24 mouse cellular contexts compared by ENCODE assay signal in the genomic region with DNA sequence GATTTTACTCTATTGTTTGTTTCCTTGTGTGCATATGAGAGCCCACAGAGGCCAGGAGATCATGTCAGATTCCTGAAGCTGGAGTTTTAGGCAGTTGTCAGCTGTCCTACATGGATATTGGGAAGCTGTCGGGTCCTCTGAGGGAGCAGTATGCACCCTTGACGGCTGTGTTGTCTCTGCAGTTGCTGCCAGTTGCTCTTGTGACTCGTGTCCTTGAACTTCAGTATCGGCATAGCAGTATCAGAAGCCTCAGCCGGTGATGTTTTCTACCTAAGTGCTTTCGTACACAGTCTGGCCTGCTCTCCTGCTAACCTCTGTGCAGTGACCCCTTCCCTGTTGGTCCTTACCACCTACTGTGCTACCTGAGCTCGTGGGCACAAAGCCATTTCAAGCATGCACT. TPM values are rescaled to one million over a fixed set of nuclear protein-coding genes. Genes with fewer than 3 reads are reported as not detected.
A peak's percentile ranks its signal among the peaks of the same experiment; 100 is the strongest.
DNase-seq lines count a peak whose midpoint lies in the region; TF ChIP-seq lines count a peak whose summit lies in the region.
"Had no signal": no experiment of that assay in that cellular context is flagged by ENCODE, and none has a peak within 500 bp of the region (broad histone marks: within the 10 kb centered on the region; RNA-seq: fewer than 3 reads in every experiment).

No protein-coding gene starts in this region.

- H3K9ac ChIP-seq in heart, adult 2 months (ENCODE audit: low read depth, low read length), result no peak overlapping the region
- H3K9ac ChIP-seq: embryonic facial prominence, embryonic 15.5 days; forebrain, embryonic 15.5 days; hindbrain, embryonic 15.5 days had no signal

- peaks cover 27% of the 10 kb centered on the region for H3K4me1 ChIP-seq in heart, adult 2 months (ENCODE audit: control insufficient read depth, insufficient read depth, low read length)
- H3K4me1 ChIP-seq: embryonic facial prominence, embryonic 15.5 days; forebrain, embryonic 10.5 days; forebrain, embryonic 15.5 days; hindbrain, embryonic 15.5 days had no signal

- no peak for TF ChIP-seq POLR2A in heart, adult 2 months (IDR thresholded peaks at IDR 0.05; ENCODE audit: insufficient read depth, low read depth, low read length)

- peak overlapping the region; percentile 58 for H3K27ac ChIP-seq in heart, adult 2 months
- H3K27ac ChIP-seq: embryonic facial prominence, embryonic 15.5 days; forebrain, embryonic 10.5 days; forebrain, embryonic 15.5 days; hindbrain, embryonic 15.5 days had no signal

- H3K36me3 ChIP-seq in heart, adult 2 months (ENCODE audit: control insufficient read depth, insufficient read depth, low read length), result peaks cover 2% of the 10 kb centered on the region
- H3K36me3 ChIP-seq: embryonic facial prominence, embryonic 15.5 days; forebrain, embryonic 10.5 days; forebrain, embryonic 15.5 days; hindbrain, embryonic 15.5 days had no signal

- intact Hi-C loops in heart, adult 2 months (cut with DNase I), result no loop called here
- intact Hi-C loops in heart, postnatal 36 days (cut with DNase I), result no loop called here

- WGBS in heart, adult 2 months, result 52% methylated on average over 7 of the region's 7 CpGs

- H3K79me2 ChIP-seq in heart, adult 2 months (replicated peaks; ENCODE audit: control insufficient read depth, insufficient read depth, low read length), result no peaks in the 10 kb centered on the region

- H3K27me3 ChIP-seq in heart, adult 2 months (ENCODE audit: control insufficient read depth, insufficient read depth, low read length), result no peaks in the 10 kb centered on the region
- H3K27me3 ChIP-seq: embryonic facial prominence, embryonic 15.5 days; forebrain, embryonic 15.5 days; hindbrain, embryonic 15.5 days had no signal

- no peak for DNase-seq in heart, adult 2 months
- no peak for DNase-seq in heart, postnatal 36 days
- peak; percentile 78 for DNase-seq in adrenal gland, adult 2 months
- peak; percentile 61 for DNase-seq in adrenal gland, adult 8-10 months
- DNase-seq in adrenal gland, postnatal 36 days, result peak; percentile 55 to 66
- no peak for DNase-seq in kidney, postnatal 25 days
- DNase-seq in natural killer cell, adult 2 months (ENCODE audit: low spot score in 2 of 2), result no peak
- DNase-seq: cerebellum, adult 2 months; cerebellum, postnatal 10 days; embryo, embryonic 11 days; gastrocnemius, postnatal 14 days; heart, postnatal 14 days; kidney, adult 8-10 months had no signal

- TF ChIP-seq EP300 in heart, adult 2 months (IDR thresholded peaks at IDR 0.05; ENCODE audit: insufficient read depth, low read depth, low read length), result no peak

- no peak for TF ChIP-seq CTCF in heart, adult 2 months (IDR thresholded peaks at IDR 0.05)

- H3K4me3 ChIP-seq in heart, adult 2 months, result no peak overlapping the region
- H3K4me3 ChIP-seq: embryonic facial prominence, embryonic 15.5 days; erythroblast, embryonic 14.5 days; forebrain, embryonic 10.5 days; forebrain, embryonic 15.5 days; hindbrain, embryonic 15.5 days had no signal

RNA-seq across cellular contexts. Expression of a gene that starts 23.6 kb away (rescaled TPM):
- 10 to 100 TPM; 44.6 to 48.8 TPM for total RNA-seq in heart, adult 2 months (2021)
- 74.3 and 77.0 TPM in 2 replicates for polyA plus RNA-seq in heart, adult 2 months (2012; rRNA removed)
- total RNA-seq in heart, postnatal 36 days (2021), result 10 to 100 TPM; 49.4 to 49.6 TPM
- 10 to 100 TPM; 66.3 to 67.8 TPM for total RNA-seq in adrenal gland, adult 2 months (2021)
- 62.1 and 75.1 TPM in 2 replicates for polyA plus RNA-seq in adrenal gland, adult 2 months (2012; rRNA removed)
- 10 to 100 TPM; 51.1 to 67.6 (median 57.4) TPM for total RNA-seq in adrenal gland, adult 8-10 months (2022)
- total RNA-seq in adrenal gland, postnatal 36 days (2021), result 10 to 100 TPM; 59.4 to 61.3 TPM

RNA-seq across cellular contexts. Expression of a gene that starts 41.6 kb away (rescaled TPM):
- total RNA-seq in heart, adult 2 months (2021), result 1 to 10 TPM; 6.7 to 8.5 TPM
- polyA plus RNA-seq in heart, adult 2 months (2012; rRNA removed), result 1.1 and 2.9 TPM in 2 replicates
- 10 to 100 TPM in 1 of 2 experiments, 1 to 10 TPM in 1; 6.9 to 10.2 TPM for total RNA-seq in heart, postnatal 36 days (2021)
- total RNA-seq in adrenal gland, adult 2 months (2021), result 10 to 100 TPM in 1 of 2 experiments, 1 to 10 TPM in 1; 6.4 to 17.1 TPM
- polyA plus RNA-seq in adrenal gland, adult 2 months (2012; rRNA removed), result 0.10 and 0.33 TPM in 2 replicates
- 1 to 10 TPM; 4.5 to 9.5 (median 7.9) TPM for total RNA-seq in adrenal gland, adult 8-10 months (2022)
- 10 to 100 TPM in 1 of 2 experiments, 1 to 10 TPM in 1; 5.8 to 20.3 TPM for total RNA-seq in adrenal gland, postnatal 36 days (2021)

RNA-seq across cellular contexts. Expression of a gene that starts 43.9 kb away (rescaled TPM):
- 10 to 100 TPM; 21.4 to 23.2 TPM for total RNA-seq in heart, adult 2 months (2021)
- 21.2 and 29.9 TPM in 2 replicates for polyA plus RNA-seq in heart, adult 2 months (2012; rRNA removed)
- 10 to 100 TPM; 21.2 to 25.0 TPM for total RNA-seq in heart, postnatal 36 days (2021)
- 10 to 100 TPM; 58.6 to 63.8 TPM for total RNA-seq in adrenal gland, adult 2 months (2021)
- polyA plus RNA-seq in adrenal gland, adult 2 months (2012; rRNA removed), result 21.0 and 23.3 TPM in 2 replicates
- total RNA-seq in adrenal gland, adult 8-10 months (2022), result 10 to 100 TPM; 57.8 to 69.3 (median 65.2) TPM
- total RNA-seq in adrenal gland, postnatal 36 days (2021), result 10 to 100 TPM; 46.9 to 61.4 TPM

RNA-seq across cellular contexts. Expression of a gene that starts 50.0 kb away (rescaled TPM):
- total RNA-seq in heart, adult 2 months (2021), result not detected
- not detected in 2 replicates for polyA plus RNA-seq in heart, adult 2 months (2012; rRNA removed)
- not detected for total RNA-seq in heart, postnatal 36 days (2021)
- total RNA-seq in adrenal gland, adult 2 months (2021), result not detected
- polyA plus RNA-seq in adrenal gland, adult 2 months (2012; rRNA removed), result not detected in 2 replicates
- total RNA-seq in adrenal gland, adult 8-10 months (2022), result not detected
- total RNA-seq in adrenal gland, postnatal 36 days (2021), result not detected
- total RNA-seq: ES-E14; gastrocnemius, postnatal 14 days; heart, postnatal 14 days had no signal
- polyA plus RNA-seq: cerebellum, adult 2 months; embryonic facial prominence, embryonic 11.5 days; embryonic facial prominence, embryonic 15.5 days; erythroblast, embryonic 14.5 days; forebrain, embryonic 10.5 days; forebrain, embryonic 15.5 days; gonadal fat pad, adult 2 months; heart, embryonic 14.5 days; hindbrain, embryonic 11.5 days; hindbrain, embryonic 15.5 days; intestine, embryonic 16.5 days had no signal

RNA-seq across cellular contexts. Expression of a gene that starts 50.8 kb away (rescaled TPM):
- total RNA-seq in heart, adult 2 months (2021), result 1 to 10 TPM in 1 of 2 experiments, under 1 TPM in 1; 0.66 to 1.5 TPM
- polyA plus RNA-seq in heart, adult 2 months (2012; rRNA removed), result 1.1 TPM in 2 replicates
- under 1 TPM in 1 of 2 experiments, not detected in 1; 0.57 TPM for total RNA-seq in heart, postnatal 36 days (2021)
- total RNA-seq in adrenal gland, adult 2 months (2021), result not detected
- 0.07 TPM in 1 of 2 replicates, not detected in the other for polyA plus RNA-seq in adrenal gland, adult 2 months (2012; rRNA removed)
- total RNA-seq in adrenal gland, adult 8-10 months (2022), result under 1 TPM in 1 of 4 experiments, not detected in 3; 0.20 TPM
- under 1 TPM in 1 of 2 experiments, not detected in 1; 0.72 TPM for total RNA-seq in adrenal gland, postnatal 36 days (2021)
- total RNA-seq: gastrocnemius, postnatal 14 days; heart, postnatal 14 days had no signal
- polyA plus RNA-seq: cerebellum, adult 2 months; embryonic facial prominence, embryonic 11.5 days; erythroblast, embryonic 14.5 days; forebrain, embryonic 10.5 days; forebrain, embryonic 15.5 days; heart, embryonic 14.5 days; hindbrain, embryonic 11.5 days; hindbrain, embryonic 15.5 days; intestine, embryonic 16.5 days had no signal

Comparison
In these comparisons a context has a peak if more than half of its experiments do, and no peak if none do; other contexts are left out.
1. DNase-seq: peak in adrenal gland, adult 2 months (single experiment), adrenal gland, adult 8-10 months (single experiment) and adrenal gland, postnatal 36 days (2 of 2); none in heart, adult 2 months (0 of 2), heart, postnatal 36 days (0 of 2), kidney, postnatal 25 days (0 of 2) and natural killer cell, adult 2 months (0 of 2).